Mouse (Mus musculus): ENCODE measurements at regions not wholly inside any gene's neighbourhood (a gene's known extent, or its start where the extent isn't known, plus 50 kb on each side); places are given as distances from the start of the nearest gene placed in this dataset.
A peak's percentile ranks its signal among the peaks of the same experiment; 100 is the strongest.

DNA sequence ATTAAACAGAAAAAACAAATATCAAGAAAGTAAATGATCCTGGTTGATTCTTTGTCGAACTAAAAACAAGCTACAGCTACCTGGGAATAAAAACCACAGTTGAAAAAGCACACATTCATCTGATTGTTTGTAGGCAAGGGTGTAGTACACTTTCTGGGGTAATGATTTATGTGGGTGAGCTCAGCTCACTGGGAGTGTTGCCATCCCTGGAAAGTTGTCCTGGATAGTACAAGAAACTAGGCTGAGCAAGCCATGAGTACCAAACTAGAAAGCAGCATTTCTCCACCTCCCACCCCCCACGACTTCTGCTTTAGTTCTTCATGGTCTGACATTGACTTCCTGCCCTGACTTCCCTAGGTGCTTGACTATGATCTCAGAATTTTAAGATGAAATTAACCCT is 967.6 kb downstream of the Plod2 start:
- DNase-seq (ENCODE audit: extremely low read depth, low read depth, low spot score), result peak; percentile 43

GRCm38 (mm10) chr9:93524055-93524454 is 982.0 kb downstream of the Plod2 start:
- WGBS, result 82% methylated on average over 6 of the region's 6 CpGs
- no peak for TF ChIP-seq CTCF (IDR thresholded peaks at IDR 0.05; ENCODE audit: low read depth, low read length)
- TF ChIP-seq POLR2A (IDR thresholded peaks at IDR 0.05; ENCODE audit: extremely low read depth, insufficient read depth, low read length), result no peak
- no peaks in the 10 kb centered on the region for H3K27me3 ChIP-seq (ENCODE audit: control insufficient read depth, insufficient read depth, low read length)
- no peak overlapping the region for H3K9ac ChIP-seq (ENCODE audit: low read depth, low read length)
- no peak for DNase-seq (ENCODE audit: extremely low read depth, low read depth, low spot score)
- no peak overlapping the region for H3K4me3 ChIP-seq (ENCODE audit: insufficient read depth, low read depth, low read length)
- H3K36me3 ChIP-seq (ENCODE audit: control insufficient read depth, insufficient read depth, low read length), result no peaks in the 10 kb centered on the region
- no peaks in the 10 kb centered on the region for H3K79me2 ChIP-seq (ENCODE audit: control insufficient read depth, insufficient read depth, low read length)
- H3K27ac ChIP-seq (replicated peaks; ENCODE audit: insufficient read depth, low read depth, low read length), result no peak overlapping the region
- no peaks in the 10 kb centered on the region for H3K4me1 ChIP-seq (ENCODE audit: control insufficient read depth, insufficient read depth, low read length)

More for the DNA sequence above, 967.6 kb downstream of the Plod2 start:
- Histone ChIP-seq H3K27ac (replicated peaks; ENCODE audit: insufficient read depth, low read depth, low read length) (no peak overlapping the region), H3K4me3 (ENCODE audit: insufficient read depth, low read depth, low read length) (no peak overlapping the region), H3K27me3 (ENCODE audit: control insufficient read depth, insufficient read depth, low read length) (no peaks in the 10 kb centered on the region), H3K9ac (ENCODE audit: low read depth, low read length) (no peak overlapping the region), H3K4me1 (ENCODE audit: control insufficient read depth, insufficient read depth, low read length) (no peaks in the 10 kb centered on the region), H3K36me3 (ENCODE audit: control insufficient read depth, insufficient read depth, low read length) (no peaks in the 10 kb centered on the region), H3K79me2 (ENCODE audit: control insufficient read depth, insufficient read depth, low read length) (no peaks in the 10 kb centered on the region)
- no peak for TF ChIP-seq POLR2A (IDR thresholded peaks at IDR 0.05; ENCODE audit: extremely low read depth, insufficient read depth, low read length)
- WGBS, result 63% methylated on average over 2 of the region's 2 CpGs

- DNase-seq (ENCODE audit: extremely low read depth, low read depth, low spot score), result no peak
- Histone ChIP-seq H3K79me2 (ENCODE audit: control insufficient read depth, insufficient read depth, low read length) (no peaks in the 10 kb centered on the region), H3K4me1 (ENCODE audit: control insufficient read depth, insufficient read depth, low read length) (no peaks in the 10 kb centered on the region), H3K4me3 (ENCODE audit: insufficient read depth, low read depth, low read length) (no peak overlapping the region), H3K27ac (replicated peaks; ENCODE audit: insufficient read depth, low read depth, low read length) (no peak overlapping the region), H3K27me3 (ENCODE audit: control insufficient read depth, insufficient read depth, low read length) (no peaks in the 10 kb centered on the region), H3K36me3 (ENCODE audit: control insufficient read depth, insufficient read depth, low read length) (no peaks in the 10 kb centered on the region), H3K9ac (ENCODE audit: low read depth, low read length) (no peak overlapping the region)
- TF ChIP-seq CTCF (IDR thresholded peaks at IDR 0.05; ENCODE audit: low read depth, low read length), result no peak
- TF ChIP-seq POLR2A (IDR thresholded peaks at IDR 0.05; ENCODE audit: extremely low read depth, insufficient read depth, low read length), result no peak
These were observed 983.1 kb downstream of the Plod2 start for GRCm38 (mm10) chr9:93525132-93525531.

DNA sequence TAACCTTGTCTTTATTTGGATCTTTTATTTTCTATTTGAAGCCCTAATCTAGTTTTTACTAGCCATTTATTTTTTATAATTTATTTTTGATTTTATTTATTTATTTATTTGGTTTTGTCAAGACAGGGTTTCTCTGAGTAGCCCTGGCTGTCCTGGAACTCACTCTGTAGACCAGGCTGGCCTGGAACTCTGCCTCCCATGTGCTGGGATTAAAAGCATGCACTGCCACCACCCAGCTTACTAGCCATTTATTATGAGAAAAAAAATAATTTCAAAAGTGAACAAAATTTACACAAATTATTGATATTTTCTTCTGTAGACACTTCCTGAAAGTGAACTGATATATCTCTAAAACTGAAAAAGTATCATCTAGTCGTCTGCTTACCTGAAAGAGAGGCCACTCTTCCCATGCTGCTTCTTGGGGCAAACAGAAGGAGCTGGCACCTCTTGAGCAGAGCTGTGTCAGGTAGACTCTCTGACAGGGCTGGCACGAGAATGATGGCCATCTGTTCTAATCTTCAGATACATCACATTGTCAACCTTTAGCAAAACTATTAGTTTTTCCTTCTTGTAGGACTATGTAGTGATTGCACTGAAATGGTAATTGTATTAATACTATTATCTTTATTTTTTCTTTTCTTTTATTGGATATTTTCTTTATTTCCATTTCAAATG is 988.8 kb downstream of the Plod2 start:
- H3K36me3 ChIP-seq (ENCODE audit: control insufficient read depth, insufficient read depth, low read length), result no peaks in the 10 kb centered on the region
- no peak overlapping the region for H3K4me3 ChIP-seq (ENCODE audit: insufficient read depth, low read depth, low read length)
- no peaks in the 10 kb centered on the region for H3K79me2 ChIP-seq (ENCODE audit: control insufficient read depth, insufficient read depth, low read length)
- H3K9ac ChIP-seq (ENCODE audit: low read depth, low read length), result no peak overlapping the region
- no peak overlapping the region for H3K27ac ChIP-seq (replicated peaks; ENCODE audit: insufficient read depth, low read depth, low read length)
- TF ChIP-seq POLR2A (IDR thresholded peaks at IDR 0.05; ENCODE audit: extremely low read depth, insufficient read depth, low read length) (no peak), CTCF (IDR thresholded peaks at IDR 0.05; ENCODE audit: low read depth, low read length) (no peak)
- no peaks in the 10 kb centered on the region for H3K27me3 ChIP-seq (ENCODE audit: control insufficient read depth, insufficient read depth, low read length)
- H3K4me1 ChIP-seq (ENCODE audit: control insufficient read depth, insufficient read depth, low read length), result no peaks in the 10 kb centered on the region
- DNase-seq (ENCODE audit: extremely low read depth, low read depth, low spot score), result no peak
- 43% methylated on average over 2 of the region's 2 CpGs for WGBS
